9 mouse cellular contexts compared by ENCODE assay signal in genomic region chr8:90861266-90861944, GRCm38 (mm10). TPM values are rescaled to one million over a fixed set of nuclear protein-coding genes. Genes with fewer than 3 reads are reported as not detected.
A peak's percentile ranks its signal among the peaks of the same experiment; 100 is the strongest.
DNase-seq lines count a peak whose midpoint lies in the region; ATAC-seq and TF ChIP-seq lines count a peak whose summit lies in the region.
"Had no signal": no experiment of that assay in that cellular context is flagged by ENCODE, and none has a peak within 500 bp of the region (broad histone marks: within the 10 kb centered on the region; RNA-seq: fewer than 3 reads in every experiment).

No protein-coding gene starts in this region.

- no peaks in the 10 kb centered on the region for H3K27me3 ChIP-seq in cerebellum, adult 2 months (ENCODE audit: control insufficient read depth, insufficient read depth, low read length)
- no peaks in the 10 kb centered on the region for H3K27me3 ChIP-seq in forebrain, embryonic 11.5 days (ENCODE audit: control insufficient read depth, insufficient read depth, low read length)
- no peaks in the 10 kb centered on the region for H3K27me3 ChIP-seq in hindbrain, postnatal 0 days (ENCODE audit: insufficient read depth, low read length)
- H3K27me3 ChIP-seq: liver, embryonic 15.5 days had no signal

- no peaks in the 10 kb centered on the region for H3K9me3 ChIP-seq in forebrain, embryonic 11.5 days (ENCODE audit: control insufficient read depth, low read length)
- H3K9me3 ChIP-seq in hindbrain, postnatal 0 days (ENCODE audit: low read length): no peaks in the 10 kb centered on the region
- H3K9me3 ChIP-seq: liver, embryonic 15.5 days had no signal

- no peaks in the 10 kb centered on the region for H3K36me3 ChIP-seq in forebrain, embryonic 11.5 days (ENCODE audit: control insufficient read depth, insufficient read depth, low read length)
- no peaks in the 10 kb centered on the region for H3K36me3 ChIP-seq in hindbrain, postnatal 0 days (ENCODE audit: insufficient read depth, low read length)
- H3K36me3 ChIP-seq: liver, embryonic 15.5 days had no signal

- no peak for TF ChIP-seq CTCF in cerebellum, adult 2 months (IDR thresholded peaks at IDR 0.05; ENCODE audit: borderline replicate concordance, insufficient read depth, low read depth, low read length)
- peak; percentile 26; the same call in 1 of the 2 replicates for TF ChIP-seq CTCF in hindbrain, postnatal 0 days (IDR thresholded peaks at IDR 0.05; ENCODE audit: low read depth)

- H3K4me1 ChIP-seq in cerebellum, adult 2 months (ENCODE audit: control insufficient read depth, insufficient read depth, low read length): peaks cover 7% of the 10 kb centered on the region
- H3K4me1 ChIP-seq in forebrain, embryonic 11.5 days (replicated peaks; ENCODE audit: control insufficient read depth, insufficient read depth, low read length): peaks cover 20% of the 10 kb centered on the region
- H3K4me1 ChIP-seq in hindbrain, postnatal 0 days (ENCODE audit: insufficient read depth, low read length): peaks cover 15% of the 10 kb centered on the region

- no peak overlapping the region for H3K27ac ChIP-seq in cerebellum, adult 2 months (ENCODE audit: insufficient read depth, low read length)
- H3K27ac ChIP-seq in forebrain, embryonic 11.5 days (ENCODE audit: low read depth, low read length): peak overlapping the region; percentile 89
- H3K27ac ChIP-seq in hindbrain, postnatal 0 days: peak overlapping the region; percentile 72
- H3K27ac ChIP-seq: liver, embryonic 15.5 days had no signal

- TF ChIP-seq POLR2A in cerebellum, adult 2 months (IDR thresholded peaks at IDR 0.05; ENCODE audit: borderline replicate concordance, insufficient read depth, low read length): no peak

- H3K9ac ChIP-seq in forebrain, embryonic 11.5 days (ENCODE audit: low read length): peak overlapping the region; percentile 36
- no peak overlapping the region for H3K9ac ChIP-seq in hindbrain, postnatal 0 days (replicated peaks; ENCODE audit: low read length)
- H3K9ac ChIP-seq: liver, embryonic 15.5 days had no signal

- peak; percentile 35 to 38 for DNase-seq in lung, adult 18-20 months
- DNase-seq in lung, postnatal 25 days (ENCODE audit: low spot score): no peak
- DNase-seq in cerebellum, adult 2 months: peak; percentile 65 to 75
- peak; percentile 72 for DNase-seq in forebrain, embryonic 11.5 days (ENCODE audit: low spot score)
- DNase-seq in hindbrain, postnatal 0 days (ENCODE audit: low spot score): peak; percentile 72
- peak; percentile 57 for DNase-seq in right cerebral cortex, postnatal 4 days
- no peak for DNase-seq in ovary, postnatal 14 days (ENCODE audit: low spot score)

- no peak overlapping the region for H3K4me3 ChIP-seq in cerebellum, adult 2 months (replicated peaks; ENCODE audit: insufficient read depth, low read depth, low read length)
- no peak overlapping the region for H3K4me3 ChIP-seq in forebrain, embryonic 11.5 days (ENCODE audit: low read depth, low read length)
- H3K4me3 ChIP-seq in hindbrain, postnatal 0 days (ENCODE audit: low read length): no peak overlapping the region
- H3K4me3 ChIP-seq: liver, embryonic 15.5 days had no signal

- peak; percentile 28; the same call in 1 of the 2 replicates for ATAC-seq in forebrain, embryonic 11.5 days (replicated peaks; ENCODE audit: low FRiP score)
- ATAC-seq in hindbrain, postnatal 0 days: peak; percentile 63; the same call in 1 of the 2 replicates
- peak; percentile 91 for ATAC-seq in megakaryocyte progenitor cell, adult 5-6 weeks (replicated peaks; ENCODE audit: poor library complexity)

- 5% methylated on average over 9 of the region's 9 CpGs for WGBS in cerebellum, adult 2 months
- 5% methylated on average over 9 of the region's 9 CpGs for WGBS in forebrain, embryonic 11.5 days
- WGBS in hindbrain, postnatal 0 days: 12% methylated on average over 9 of the region's 9 CpGs

- peak overlapping the region; percentile 13; the same call in 1 of the 2 replicates for H3K4me2 ChIP-seq in forebrain, embryonic 11.5 days (ENCODE audit: low read depth, low read length, severe bottlenecking)
- H3K4me2 ChIP-seq in hindbrain, postnatal 0 days (ENCODE audit: low read depth, low read length): peak overlapping the region; percentile 25; the same call in 1 of the 2 replicates

RNA-seq across cellular contexts. Expression of gene Chd9, which starts 33.3 kb away (rescaled TPM):
- polyA plus RNA-seq in cerebellum, adult 2 months (2012; rRNA removed): 882 and 1,083 TPM in 2 replicates
- 47.7 and 52.0 TPM in 2 replicates for polyA plus RNA-seq in forebrain, embryonic 11.5 days (2014; fragmentation: Nextera tagmentation; extraction: Ambion mirVana)
- 87.2 and 112 TPM in 2 replicates for total RNA-seq in hindbrain, postnatal 0 days (2014; rRNA removed)
- 103 and 106 TPM in 2 replicates for polyA plus RNA-seq in hindbrain, postnatal 0 days (2015; fragmentation: Nextera tagmentation; extraction: Ambion mirVana)
- 121 and 145 TPM in 2 replicates for total RNA-seq in megakaryocyte progenitor cell, adult 5-6 weeks (2015)
- 47.6 and 62.6 TPM in 2 replicates for total RNA-seq in megakaryocyte progenitor cell, adult 5-6 weeks (2017)

RNA-seq across cellular contexts. Expression of gene Gm19935, which starts 44.2 kb away (rescaled TPM):
- polyA plus RNA-seq in cerebellum, adult 2 months (2012; rRNA removed): 7.3 and 9.9 TPM in 2 replicates
- not detected in 2 replicates for polyA plus RNA-seq in forebrain, embryonic 11.5 days (2014; fragmentation: Nextera tagmentation; extraction: Ambion mirVana)
- 2.0 and 7.2 TPM in 2 replicates for total RNA-seq in hindbrain, postnatal 0 days (2014; rRNA removed)
- polyA plus RNA-seq in hindbrain, postnatal 0 days (2015; fragmentation: Nextera tagmentation; extraction: Ambion mirVana): 3.9 and 5.5 TPM in 2 replicates
- total RNA-seq in megakaryocyte progenitor cell, adult 5-6 weeks (2015): not detected in 2 replicates
- not detected in 2 replicates for total RNA-seq in megakaryocyte progenitor cell, adult 5-6 weeks (2017)
- polyA plus RNA-seq: liver, embryonic 15.5 days had no signal

Comparison
In these comparisons a context has a peak if more than half of its experiments do, and no peak if none do; other contexts are left out.
1. DNase-seq: peak in lung, adult 18-20 months (2 of 2), cerebellum, adult 2 months (2 of 2), forebrain, embryonic 11.5 days (single experiment), hindbrain, postnatal 0 days (single experiment) and right cerebral cortex, postnatal 4 days (single experiment); none in lung, postnatal 25 days (single experiment) and ovary, postnatal 14 days (single experiment).
2. ATAC-seq: peak in every context shown above with its lines; median percentile 91 in megakaryocyte progenitor cell, adult 5-6 weeks; 63 in hindbrain, postnatal 0 days; 28 in forebrain, embryonic 11.5 days.